ENCODE assay signal across 9 mouse cellular contexts in genomic region chr1:133267813-133268492, GRCm38 (mm10). TPM values are rescaled to one million over a fixed set of nuclear protein-coding genes. Genes with fewer than 3 reads are reported as not detected.
DNase-seq lines count a peak whose midpoint lies in the region; ATAC-seq and TF ChIP-seq lines count a peak whose summit lies in the region.
"Had no signal": no experiment of that assay in that cellular context is flagged by ENCODE, and none has a peak within 500 bp of the region (broad histone marks: within the 10 kb centered on the region; RNA-seq: fewer than 3 reads in every experiment).

No protein-coding gene starts in this region.

- no peaks in the 10 kb centered on the region for H3K79me2 ChIP-seq in myocyte (ENCODE audit: control insufficient read depth, insufficient read depth)

- H3ac ChIP-seq in myocyte (ENCODE audit: control insufficient read depth, insufficient read length): no peak overlapping the region

- peak; percentile 80 for ATAC-seq in erythroblast, adult 5-6 weeks (replicated peaks; ENCODE audit: low FRiP score, poor library complexity, severe bottlenecking)

- H3K36me3 ChIP-seq in myocyte (ENCODE audit: control insufficient read depth, insufficient read depth): no peaks in the 10 kb centered on the region

- peak; percentile 27 for DNase-seq in kidney, adult 11 months
- DNase-seq in kidney, postnatal 14 days: no peak
- DNase-seq in layer of hippocampus, postnatal 25 days (ENCODE audit: extremely low spot score in 1 of 2, low spot score in 1 of 2): peak; percentile 11 to 31
- no peak for DNase-seq in kidney, postnatal 10 days
- DNase-seq in thymus, postnatal 10 days (ENCODE audit: low spot score in 2 of 2): no peak
- DNase-seq in cerebellum, adult 9-10 months: no peak

- peaks cover 43% of the 10 kb centered on the region for H3K27me3 ChIP-seq in myocyte (ENCODE audit: control insufficient read depth, insufficient read depth, insufficient read length)

- H3K4me2 ChIP-seq in myocyte (ENCODE audit: low read depth): no peak overlapping the region

- TF ChIP-seq POLR2A in myocyte (IDR thresholded peaks at IDR 0.05; ENCODE audit: insufficient read length, low read depth): no peak

- no peak overlapping the region for H3K4me3 ChIP-seq in myocyte

TF ChIP-seq in myocyte, 11 proteins besides CTCF, POLR2A, EP300 and RAD21:
- peak; percentile 38 for TF ChIP-seq USF1 (IDR thresholded peaks at IDR 0.05; ENCODE audit: low read depth)
- no peak for TF ChIP-seq MYOD1 (IDR thresholded peaks at IDR 0.05; ENCODE audit: control insufficient read depth in 1 of 3, insufficient read length in 2 of 3, low read depth in 2 of 3)

RNA-seq across cellular contexts. Expression of gene Golt1a, which starts 41.6 kb away (rescaled TPM):
- total RNA-seq in erythroblast, adult 5-6 weeks (2015; ENCODE audit: low replicate concordance): not detected in 2 replicates
- not detected in 2 replicates for total RNA-seq in erythroblast, adult 5-6 weeks (2017; ENCODE audit: low replicate concordance)
- total RNA-seq in layer of hippocampus, postnatal 25 days (2021): not detected
- not detected for polyA plus RNA-seq in myocyte (2012; fragmentation: generic; extraction: Trizol)
- total RNA-seq: hematopoietic stem cell, adult 5-6 weeks had no signal

RNA-seq across cellular contexts. Expression of gene Kiss1, which starts 53.7 kb away (rescaled TPM):
- not detected in 2 replicates for total RNA-seq in erythroblast, adult 5-6 weeks (2015; ENCODE audit: low replicate concordance)
- total RNA-seq in erythroblast, adult 5-6 weeks (2017; ENCODE audit: low replicate concordance): not detected in 2 replicates
- total RNA-seq in layer of hippocampus, postnatal 25 days (2021): not detected
- not detected for polyA plus RNA-seq in myocyte (2012; fragmentation: generic; extraction: Trizol)
- total RNA-seq: hematopoietic stem cell, adult 5-6 weeks had no signal

Comparison
In these comparisons a context has a peak if more than half of its experiments do, and no peak if none do; other contexts are left out.
1. DNase-seq: peak in kidney, adult 11 months (single experiment) and layer of hippocampus, postnatal 25 days (2 of 2); none in kidney, postnatal 14 days (single experiment), kidney, postnatal 10 days (single experiment), thymus, postnatal 10 days (0 of 2) and cerebellum, adult 9-10 months (single experiment).